Mouse (Mus musculus) embryonic facial prominence, embryonic 15.5 days (tissue): ENCODE measurements around the gene Prm1. TPM values are rescaled to one million over a fixed set of nuclear protein-coding genes. Genes with fewer than 3 reads are reported as not detected.

ENCODE experiments used
- ATAC-seq: fragments of 200-750 bp; cut with Nextera tagmentation; 2 replicates; pipeline ENCODE4 v1.8.0; 2017; ENCODE audit warnings: low read depth, moderate TSS enrichment; ENCODE audit not compliant: insufficient number of reproducible peaks, low FRiP score, low TSS enrichment
- H3K27ac ChIP-seq: fragments of 300-500 bp; sonication (generic); replicated peaks from 2 replicates; pipeline ENCODE4 v1.5.1; 2015; ENCODE audit warnings: mild to moderate bottlenecking, inconsistent platforms
- H3K27me3 ChIP-seq: fragments of 300-500 bp; sonication (generic); 2 replicates; pipeline ENCODE4 v1.6.1; 2015; ENCODE audit warnings: inconsistent platforms
- H3K36me3 ChIP-seq: fragments of 300-500 bp; sonication (generic); 2 replicates; pipeline ENCODE4 v1.6.1; 2015; ENCODE audit warnings: mild to moderate bottlenecking, inconsistent platforms
- H3K4me1 ChIP-seq: fragments of 300-500 bp; sonication (generic); 2 replicates; pipeline ENCODE4 v1.6.1; 2015; ENCODE audit warnings: inconsistent platforms
- H3K4me2 ChIP-seq: fragments of 300-500 bp; sonication (generic); replicated peaks from 2 replicates; pipeline ENCODE4 v1.6.1; 2015; ENCODE audit warnings: mild to moderate bottlenecking, inconsistent platforms
- H3K4me3 ChIP-seq: fragments of 300-500 bp; sonication (generic); replicated peaks from 2 replicates; pipeline ENCODE4 v1.5.1; 2015; ENCODE audit warnings: mild to moderate bottlenecking, inconsistent platforms
- H3K9ac ChIP-seq: fragments of 300-500 bp; sonication (generic); 2 replicates; pipeline ENCODE4 v1.6.1; 2015; ENCODE audit warnings: inconsistent platforms
- H3K9me3 ChIP-seq: fragments of 300-500 bp; sonication (generic); replicated peaks from 2 replicates; pipeline ENCODE4 v1.6.1; 2016; ENCODE audit warnings: inconsistent platforms
- WGBS: fragments of 180-500 bp; shearing (Covaris S2); methylation state at CpG from one replicate; pipeline ENCODE4 v1.1.7; 2015; 5-methylcytosine and 5-hydroxymethylcytosine counted together
- polyA plus RNA-seq: library from polyadenylated mRNA; unstranded; fragments of >200 nt; fragmentation: Nextera tagmentation; extraction: Ambion mirVana; gene quantifications from 2 replicates; pipeline ENCODE4 v1.2.1, GENCODE M21; 2015

Prm1 gene
- polyA plus RNA-seq, 1 experiment from 2014 or later = not detected

GRCm38 (mm10) chr16:10787548-10788058 is 18.0 kb downstream of the Prm1 start:
- peaks cover 36% of the 10 kb centered on the region for H3K4me1 ChIP-seq
- WGBS = 81% methylated on average over 7 of the region's 7 CpGs
- H3K9me3 ChIP-seq = no peaks in the 10 kb centered on the region
- H3K4me2 ChIP-seq = no peak overlapping the region
- H3K27me3 ChIP-seq = no peaks in the 10 kb centered on the region
- H3K9ac ChIP-seq = no peak overlapping the region
- no peaks in the 10 kb centered on the region for H3K36me3 ChIP-seq
- no peak for ATAC-seq
- H3K27ac ChIP-seq = peak overlapping the region; percentile 100; the same call in 1 of the 2 replicates
- H3K4me3 ChIP-seq = no peak overlapping the region

- Histone ChIP-seq H3K9me3 (no peaks in the 10 kb centered on the region), H3K4me2 (peak overlapping the region; percentile 84; the same call in 1 of the 2 replicates), H3K4me3 (no peak overlapping the region), H3K27ac (peak overlapping the region; percentile 100), H3K36me3 (no peaks in the 10 kb centered on the region), H3K9ac (no peak overlapping the region), H3K27me3 (no peaks in the 10 kb centered on the region), H3K4me1 (peaks cover 42% of the 10 kb centered on the region)
- WGBS = 54% methylated on average over 4 of the region's 4 CpGs
- ATAC-seq = no peak
Observed at GRCm38 (mm10) chr16:10786782-10787547, 18.7 kb downstream of the Prm1 start.

GRCm38 (mm10) chr16:10786288-10786687 is 19.4 kb downstream of the Prm1 start:
- H3K27ac ChIP-seq = peak overlapping the region; percentile 100
- H3K9ac ChIP-seq = peak overlapping the region; percentile 54
- no peaks in the 10 kb centered on the region for H3K9me3 ChIP-seq
- peak overlapping the region; percentile 75 for H3K4me3 ChIP-seq
- 1% methylated on average over 9 of the region's 9 CpGs for WGBS
- no peaks in the 10 kb centered on the region for H3K36me3 ChIP-seq
- H3K4me2 ChIP-seq = peak overlapping the region; percentile 84
- ATAC-seq = peak; percentile 20; the same call in 1 of the 2 replicates
- H3K27me3 ChIP-seq = no peaks in the 10 kb centered on the region
- H3K4me1 ChIP-seq = peaks cover 49% of the 10 kb centered on the region

- peaks cover 56% of the 10 kb centered on the region for H3K4me1 ChIP-seq
- no peaks in the 10 kb centered on the region for H3K27me3 ChIP-seq
- ATAC-seq = peak; percentile 91
- no peaks in the 10 kb centered on the region for H3K9me3 ChIP-seq
- H3K27ac ChIP-seq = peak within 1 kb of the TSS; percentile 100
- H3K36me3 ChIP-seq = no peaks in the 10 kb centered on the region
- WGBS = under 1% methylated on average over 58 of the region's 59 CpGs
- H3K4me2 ChIP-seq = peak within 1 kb of the TSS; percentile 84
- H3K9ac ChIP-seq = peak within 1 kb of the TSS; percentile 74
- peak within 1 kb of the TSS; percentile 75 for H3K4me3 ChIP-seq
Observed at GRCm38 (mm10) chr16:10785371-10786231, 20.0 kb downstream of the Prm1 start, which contains the start of gene Socs1. TSS of gene Socs1 (minus strand) at chr16:10785536.

- peak; percentile 88 for ATAC-seq
- Histone ChIP-seq H3K4me1 (peaks cover 62% of the 10 kb centered on the region), H3K4me2 (peak overlapping the region; percentile 84), H3K27me3 (no peaks in the 10 kb centered on the region), H3K4me3 (peak overlapping the region; percentile 75), H3K9ac (peak overlapping the region; percentile 74), H3K36me3 (no peaks in the 10 kb centered on the region), H3K9me3 (no peaks in the 10 kb centered on the region), H3K27ac (peak overlapping the region; percentile 100)
- WGBS = under 1% methylated on average over 55 of the region's 55 CpGs
Observed at GRCm38 (mm10) chr16:10784793-10785370, 20.8 kb downstream of the Prm1 start.

- 1% methylated on average over 81 of the region's 81 CpGs for WGBS
- H3K4me3 ChIP-seq = peak overlapping the region; percentile 75
- H3K4me2 ChIP-seq = peak overlapping the region; percentile 84
- H3K27ac ChIP-seq = peak overlapping the region; percentile 100
- H3K27me3 ChIP-seq = no peaks in the 10 kb centered on the region
- no peaks in the 10 kb centered on the region for H3K9me3 ChIP-seq
- no peaks in the 10 kb centered on the region for H3K36me3 ChIP-seq
- peaks cover 62% of the 10 kb centered on the region for H3K4me1 ChIP-seq
- H3K9ac ChIP-seq = peak overlapping the region; percentile 74
- no peak for ATAC-seq
Observed at GRCm38 (mm10) chr16:10783883-10784792, 21.5 kb downstream of the Prm1 start.

GRCm38 (mm10) chr16:10783451-10783850 is 22.2 kb downstream of the Prm1 start:
- H3K9me3 ChIP-seq = no peaks in the 10 kb centered on the region
- no peaks in the 10 kb centered on the region for H3K36me3 ChIP-seq
- peak overlapping the region; percentile 75 for H3K4me3 ChIP-seq
- peaks cover 62% of the 10 kb centered on the region for H3K4me1 ChIP-seq
- peak overlapping the region; percentile 84 for H3K4me2 ChIP-seq
- H3K27ac ChIP-seq = peak overlapping the region; percentile 56; the same call in 1 of the 2 replicates
- 0 out of 2 replicates have a peak overlapping the region, but pooled peaks have one; percentile 74 for H3K9ac ChIP-seq
- ATAC-seq = no peak
- WGBS = 47% methylated on average over 8 of the region's 8 CpGs
- H3K27me3 ChIP-seq = no peaks in the 10 kb centered on the region

- ATAC-seq = no peak
- H3K9ac ChIP-seq = no peak overlapping the region
- no peaks in the 10 kb centered on the region for H3K27me3 ChIP-seq
- H3K27ac ChIP-seq = peak overlapping the region; percentile 56
- WGBS = 9% methylated on average over 1 of the region's 1 CpGs
- H3K4me2 ChIP-seq = peak overlapping the region; percentile 84
- H3K36me3 ChIP-seq = no peaks in the 10 kb centered on the region
- peaks cover 62% of the 10 kb centered on the region for H3K4me1 ChIP-seq
- H3K9me3 ChIP-seq = no peaks in the 10 kb centered on the region
- peak overlapping the region; percentile 75 for H3K4me3 ChIP-seq
Observed at GRCm38 (mm10) chr16:10783152-10783434, 22.5 kb downstream of the Prm1 start.

GRCm38 (mm10) chr16:10782377-10783151 is 23.1 kb downstream of the Prm1 start:
- peak overlapping the region; percentile 75 for H3K4me3 ChIP-seq
- 31% methylated on average over 6 of the region's 6 CpGs for WGBS
- H3K9ac ChIP-seq = no peak overlapping the region

More at GRCm38 (mm10) chr16:10782377-10783151, 23.1 kb downstream of the Prm1 start:
- H3K4me2 ChIP-seq = peak overlapping the region; percentile 84
- H3K4me1 ChIP-seq = peaks cover 62% of the 10 kb centered on the region
- no peaks in the 10 kb centered on the region for H3K9me3 ChIP-seq
- no peaks in the 10 kb centered on the region for H3K36me3 ChIP-seq
- H3K27me3 ChIP-seq = no peaks in the 10 kb centered on the region
- no peak for ATAC-seq
- peak overlapping the region; percentile 56 for H3K27ac ChIP-seq
